Mouse (Mus musculus): Measurements from ENCODE around the gene Wdfy4. TPM values are rescaled to one million over a fixed set of nuclear protein-coding genes. Genes with fewer than 3 reads are reported as not detected.

Wdfy4 gene
- polyA plus RNA-seq (2014; fragmentation: Illumina TruSeq; extraction: RNeasy Lipid Tissue Mini Kit (QIAGEN cat#74804); ENCODE audit: low read depth, low replicate concordance): 0.53 TPM

GRCm38 (mm10) chr14:33185068-33185800 is at the start of gene Wdfy4:
TSS of gene Wdfy4 (minus strand) at chr14:33185508.

GRCm38 (mm10) chr14:33213823-33214766 is 28.8 kb upstream of the Wdfy4 start, which contains the start of gene Arhgap22:
TSS of gene Arhgap22 (plus strand) at chr14:33214026.

DNA sequence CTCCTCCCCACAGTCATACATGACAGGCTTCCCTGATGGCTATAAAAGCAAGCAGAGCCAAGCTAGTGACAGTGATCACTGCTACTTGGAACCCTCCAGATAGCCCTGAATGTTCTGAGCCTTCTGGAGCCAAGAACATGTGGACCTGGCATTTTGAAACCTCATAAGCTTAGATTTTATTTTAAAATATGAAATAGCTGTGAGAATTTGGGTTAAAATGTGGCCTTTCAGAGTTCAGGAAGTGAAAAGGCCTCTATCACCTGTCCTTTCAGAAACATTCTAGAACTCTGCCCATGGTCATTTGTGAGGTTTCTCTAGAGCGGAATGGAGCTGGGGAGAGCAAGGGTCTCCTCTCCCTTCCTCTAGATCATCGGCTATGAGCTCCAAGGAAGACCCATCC is 194.2 kb downstream of the Wdfy4 start, which contains the start of gene Lrrc18:
Gene Lrrc18 (plus strand): TSS at position 301 of the 400 bp plus-strand sequence.

Other genes with a start within 250 kb of the Wdfy4 start
- gene Lrrc18, start 194.1 kb downstream of the Wdfy4 start, polyA plus RNA-seq (2014; fragmentation: Illumina TruSeq; extraction: RNeasy Lipid Tissue Mini Kit (QIAGEN cat#74804); ENCODE audit: low read depth, low replicate concordance): 0.49 TPM
- 0.85 TPM for gene Arhgap22, start 28.5 kb upstream of the Wdfy4 start, polyA plus RNA-seq (2014; fragmentation: Illumina TruSeq; extraction: RNeasy Lipid Tissue Mini Kit (QIAGEN cat#74804); ENCODE audit: low read depth, low replicate concordance)

Data from kidney, adult 10 weeks (tissue).